Mouse (Mus musculus): ENCODE data around the gene Fads6.

DNA sequence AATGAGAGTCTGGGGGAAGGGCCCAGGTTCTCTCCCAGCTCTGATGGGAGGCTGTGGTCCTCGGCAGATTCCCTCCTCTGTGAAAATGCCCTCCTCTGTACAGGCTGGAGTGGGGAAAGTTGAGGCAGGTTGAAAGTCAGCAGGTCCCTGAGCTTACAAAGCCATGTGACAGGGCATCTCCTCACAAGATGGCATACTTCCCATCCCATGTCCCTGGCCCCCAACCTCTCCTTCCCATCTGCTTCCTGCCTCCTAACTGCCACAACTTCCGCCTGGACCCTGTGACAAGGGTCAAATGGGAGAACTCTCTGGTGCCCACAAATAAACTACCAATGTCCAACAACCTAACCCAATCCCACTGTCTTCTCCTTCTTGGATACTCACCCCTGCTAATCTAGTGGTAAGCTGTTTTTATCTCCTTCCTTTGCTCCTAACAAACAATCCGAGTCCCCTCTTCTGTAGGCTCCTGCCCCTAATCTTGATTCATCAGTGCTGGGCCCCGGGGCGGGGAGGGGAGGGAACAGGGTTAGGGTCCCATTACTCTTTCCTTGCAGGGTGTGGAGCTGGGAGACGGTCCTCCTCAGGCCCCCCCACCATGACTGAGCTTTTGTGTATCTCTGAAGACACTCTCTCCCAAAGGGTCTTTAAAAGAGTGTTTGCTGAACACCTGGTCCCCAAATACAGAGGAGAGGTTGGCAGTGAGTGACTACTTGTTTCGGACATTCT, 33.2 kb downstream of the Fads6 start:
- TF ChIP-seq POLR2A (IDR thresholded peaks at IDR 0.05; ENCODE audit: low read depth, low read length) (no peak), CTCF (IDR thresholded peaks at IDR 0.05; ENCODE audit: extremely low read depth, insufficient read length, insufficient replicate concordance, low read depth, low read length) (no peak)

Measured in small intestine, adult 2 months (tissue).